Mouse (Mus musculus) hematopoietic stem cell, adult 5-6 weeks (primary cell): ENCODE data around the gene Sart3. TPM values are rescaled to one million over a fixed set of nuclear protein-coding genes. Genes with fewer than 3 reads are reported as not detected.
"Not testable (repeated sequence)": the region's sequence is repeated elsewhere in the genome, so short reads cannot be mapped to it uniquely, and the experiment has no call there.

Experiments
- ATAC-seq, 2 experiments: fragments of 125-278 bp in 1 of 2; replicated peaks in 1 of 2; 2 replicates each; pipeline ENCODE4 v1.8.0; 2016 to 2017; ENCODE audit warnings: inconsistent platforms in 2 of 2, mild to moderate bottlenecking in 2 of 2, moderate number of reproducible peaks in 2 of 2, low read depth in 1 of 2, moderate TSS enrichment in 1 of 2; ENCODE audit not compliant: low FRiP score in 2 of 2, poor library complexity in 2 of 2, severe bottlenecking in 2 of 2, insufficient read depth in 1 of 2, low TSS enrichment in 1 of 2
- total RNA-seq: library from RNA; stranded (forward); fragments of 172-1452, 232-1000 nt; gene quantifications from 2 replicates; pipeline ENCODE4 v1.2.3, GENCODE M21; 2017

Gene Sart3
- total RNA-seq = 41.7 and 42.6 TPM in 2 replicates

DNA sequence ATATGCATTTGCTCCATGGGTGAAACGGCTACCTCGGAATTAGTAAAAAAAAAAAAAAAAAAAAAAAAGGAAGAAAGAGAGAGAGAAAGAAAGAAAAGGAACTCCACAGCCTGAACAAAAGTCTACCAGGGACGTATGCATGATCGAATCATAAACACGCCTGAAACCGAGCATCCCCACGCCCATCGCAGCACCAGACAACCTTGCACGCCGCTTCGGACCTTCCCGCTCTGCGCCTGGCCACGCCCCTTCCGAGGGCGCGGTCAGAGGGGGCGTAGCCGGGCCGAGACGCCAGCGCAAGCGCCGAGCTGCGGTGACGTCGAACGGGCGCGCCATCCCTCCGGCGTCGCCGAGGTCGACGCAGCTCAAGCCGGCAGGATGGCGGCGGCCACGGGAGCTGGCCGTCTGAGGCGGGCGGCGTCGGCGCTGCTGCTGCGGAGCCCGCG is at the start of gene Sart3, which contains the start of gene Iscu:
Gene Sart3, minus strand, starts transcription at position 61 of the 446 bp plus-strand sequence.
Gene Iscu, plus strand, starts transcription at position 299 of the 446 bp plus-strand sequence.
- ATAC-seq = peak; percentile 65 to 74

DNA sequence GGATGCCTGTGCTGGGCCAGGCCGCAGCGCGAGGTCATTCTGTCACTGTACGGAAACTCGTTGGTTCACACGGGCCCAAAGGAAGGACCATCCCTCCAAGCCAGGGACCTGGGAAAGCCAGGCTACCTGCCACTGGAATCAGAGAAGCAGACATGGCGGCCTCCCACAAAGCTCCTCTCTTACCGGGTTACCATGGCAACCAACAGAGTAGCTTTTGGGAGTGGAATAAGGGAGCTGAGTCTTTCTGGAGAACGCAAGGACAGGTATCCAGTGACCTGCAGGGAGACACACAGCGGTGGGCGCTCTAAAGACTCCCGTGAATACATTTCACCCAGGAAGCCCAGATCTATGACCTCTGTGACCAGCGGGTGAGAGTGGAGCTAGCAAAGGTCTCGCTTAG is 46.3 kb upstream of the Sart3 start:
- no peak for ATAC-seq

DNA sequence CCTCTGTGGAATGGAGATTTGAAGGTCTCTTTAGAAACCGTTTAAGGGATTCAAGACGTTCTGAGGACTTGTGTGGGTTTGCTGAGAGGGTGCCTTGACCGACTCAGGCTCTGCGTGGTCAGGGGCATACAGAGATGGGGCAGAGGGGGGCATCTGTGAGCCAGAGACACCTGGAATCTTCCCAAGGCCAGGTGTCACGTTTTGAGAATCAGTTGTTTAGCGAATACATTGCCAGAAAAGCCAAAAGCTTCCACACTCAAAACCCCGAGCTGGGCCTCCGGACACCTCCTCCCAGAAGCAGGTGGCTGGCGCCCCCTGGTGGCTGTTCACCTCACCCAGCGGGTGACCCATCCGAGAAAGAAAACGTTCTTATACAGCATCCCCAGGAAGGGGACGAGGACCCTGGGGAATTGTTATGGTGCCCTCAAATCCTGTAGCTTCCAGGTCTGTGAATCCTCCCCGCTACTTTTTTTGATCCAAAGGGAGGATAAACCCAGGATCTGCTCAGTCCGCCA is 43.4 kb upstream of the Sart3 start:
- ATAC-seq = peak; percentile 60 to 65; a peak in 2 of 4 replicates

- ATAC-seq = no peak
Observed at GRCm38 (mm10) chr5:113815041-113815389, 42.7 kb upstream of the Sart3 start.

DNA sequence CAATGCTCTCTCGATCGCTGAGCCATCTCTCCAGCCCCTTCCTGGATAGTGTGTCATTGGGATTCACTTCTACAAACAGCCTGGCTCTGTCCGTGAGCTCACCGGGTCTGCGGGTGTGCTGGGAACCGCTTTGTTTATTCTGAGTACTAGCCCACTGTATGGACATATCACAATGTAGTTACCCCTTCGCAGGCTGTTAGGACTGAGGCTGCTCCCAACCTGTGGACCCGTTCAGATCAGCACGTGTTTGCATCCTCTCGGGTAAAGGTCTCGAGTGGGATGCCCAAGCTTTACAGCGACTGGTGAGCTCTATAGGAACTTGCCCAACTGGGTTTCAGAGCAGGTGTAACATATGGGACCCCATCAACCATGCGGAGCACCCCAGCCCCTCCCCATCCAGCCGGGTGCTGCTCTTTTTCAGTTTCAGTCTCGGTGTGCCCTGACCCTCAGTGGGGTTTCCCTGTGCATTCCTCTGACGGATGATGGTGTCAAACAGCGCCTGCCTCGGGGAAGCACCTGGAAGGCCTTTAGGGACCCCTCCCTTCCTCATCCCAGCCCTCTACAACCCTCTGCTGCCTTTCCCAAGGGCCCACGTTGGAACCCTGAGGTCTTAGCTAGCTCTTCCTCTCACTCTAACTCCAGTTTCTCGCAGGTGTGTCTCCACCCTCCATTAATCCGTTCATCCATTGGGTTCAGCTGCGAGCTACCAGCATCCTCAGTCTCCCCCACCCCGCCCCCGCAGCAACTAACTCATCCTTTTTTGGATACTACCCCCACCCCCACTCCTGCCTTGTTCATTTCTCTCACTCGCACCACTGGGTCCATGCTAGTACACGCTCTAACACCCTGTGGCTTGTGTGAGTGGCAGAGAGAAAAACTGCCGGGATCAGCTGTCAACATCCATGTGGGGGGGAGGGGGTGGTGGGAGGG is 42.1 kb upstream of the Sart3 start:
- no peak for ATAC-seq

GRCm38 (mm10) chr5:113813608-113814007 is 41.3 kb upstream of the Sart3 start:
- no peak for ATAC-seq

DNA sequence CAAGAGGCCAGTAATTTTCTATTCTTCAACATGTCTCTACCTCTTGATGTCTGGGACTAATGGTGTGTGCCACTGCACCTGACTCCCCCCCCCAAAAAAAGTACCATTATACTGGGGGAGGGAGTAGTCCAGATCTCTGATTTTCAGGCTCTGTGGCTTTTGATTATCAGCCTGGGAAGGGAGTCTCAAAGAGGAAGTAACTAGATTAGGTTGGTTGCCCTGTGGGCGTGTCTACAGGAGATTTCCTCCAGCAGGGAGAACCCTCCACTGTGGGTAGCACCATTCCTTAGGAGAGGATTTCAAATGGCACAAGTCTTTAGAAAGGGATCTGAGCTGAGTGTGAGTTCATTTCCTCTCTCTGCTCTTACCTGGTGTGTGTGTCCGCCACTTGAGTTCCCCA is 40.3 kb upstream of the Sart3 start:
- ATAC-seq = peak in 1 of 2 experiments; percentile 39; a peak in 1 of 4 replicates

DNA sequence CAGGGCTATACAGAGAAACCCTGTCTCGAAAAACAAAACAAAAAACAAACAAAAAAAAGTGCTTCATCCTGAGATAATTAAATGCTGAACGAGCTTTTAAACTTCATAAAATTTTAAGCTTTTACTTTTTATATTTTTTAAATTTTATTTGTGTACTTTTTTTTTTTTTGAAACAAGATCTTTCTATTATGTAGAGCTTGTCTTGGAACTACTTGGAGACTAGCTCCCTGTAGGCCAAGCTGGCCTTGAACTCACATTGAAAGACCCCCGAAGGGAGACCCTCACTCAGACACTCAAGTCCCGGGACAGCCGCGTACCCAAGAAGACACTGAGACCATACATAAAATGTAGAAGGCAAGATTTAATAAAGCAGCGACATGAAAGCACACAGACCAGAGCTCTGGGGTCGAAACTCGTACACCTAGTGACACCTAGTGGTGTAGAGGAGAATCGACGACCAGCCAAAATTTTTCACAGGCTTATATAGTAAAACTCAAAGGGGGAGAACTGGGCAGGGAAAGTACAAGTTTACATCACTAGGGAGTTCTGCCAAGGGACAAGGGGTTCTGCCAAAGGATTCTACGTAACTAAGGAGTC is 39.6 kb upstream of the Sart3 start:
- ATAC-seq = not testable (repeated sequence)

DNA sequence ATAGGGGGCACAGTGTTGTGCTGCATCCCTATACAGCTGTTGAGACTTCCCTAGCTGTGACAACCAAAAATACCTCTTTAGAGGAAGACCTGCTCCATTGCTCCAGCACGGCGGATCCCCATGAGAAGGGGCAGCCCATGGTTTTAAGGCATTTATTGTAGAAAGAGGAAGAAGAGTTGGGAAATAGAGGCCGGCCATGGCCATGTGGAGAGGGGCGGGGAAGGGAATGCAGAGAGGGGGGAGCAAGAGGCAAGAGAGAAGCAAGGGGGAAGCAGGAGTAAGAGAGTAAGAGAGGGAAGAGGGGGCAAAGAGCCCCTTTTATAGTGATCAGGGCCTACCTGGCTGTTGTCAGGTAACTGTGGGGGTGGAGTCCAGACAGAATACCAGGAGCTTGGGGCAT is 37.8 kb upstream of the Sart3 start:
- ATAC-seq = no peak; a peak in 1 of 4 replicates

DNA sequence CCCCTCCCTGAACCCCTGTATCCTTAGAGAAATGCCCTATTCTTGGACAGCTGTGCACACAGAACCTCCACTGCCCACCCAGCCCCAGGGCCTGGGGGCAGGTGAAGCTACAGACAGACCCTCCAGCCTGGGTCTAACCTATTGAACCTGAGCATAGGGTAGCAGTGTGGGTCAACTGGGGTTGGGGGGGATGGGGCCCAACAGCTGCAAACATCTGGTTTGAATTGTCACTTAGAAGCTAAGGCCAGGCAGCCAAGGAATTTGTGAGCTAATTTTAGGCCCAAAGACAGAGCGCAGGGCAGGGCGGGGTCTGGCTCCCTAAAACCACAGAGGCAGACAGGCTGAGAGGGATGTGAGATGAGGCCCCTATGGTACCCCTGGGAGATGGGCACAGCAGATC is 35.9 kb upstream of the Sart3 start:
- no peak for ATAC-seq

DNA sequence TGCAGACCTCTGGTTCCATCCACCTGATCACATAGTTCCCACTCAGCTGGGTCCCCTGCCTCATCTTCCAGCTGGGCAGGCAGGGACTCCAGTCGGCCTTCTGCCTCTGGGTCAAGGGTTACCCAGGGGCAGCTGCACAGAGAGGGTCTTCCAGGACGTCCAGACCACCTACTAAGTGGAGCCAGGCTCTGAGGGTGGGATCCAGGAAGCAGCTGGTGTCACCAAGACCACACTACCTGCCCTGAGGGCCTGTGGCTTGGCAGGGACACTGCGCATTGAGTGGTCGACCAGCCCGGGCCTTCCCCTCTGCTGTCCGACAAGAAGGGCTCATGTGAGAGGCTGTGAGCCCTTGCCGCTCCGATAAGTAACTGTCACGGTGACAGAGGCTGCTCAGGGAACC is 35.4 kb upstream of the Sart3 start:
- no peak for ATAC-seq

GRCm38 (mm10) chr5:113806414-113806813 is 34.1 kb upstream of the Sart3 start:
- no peak for ATAC-seq

DNA sequence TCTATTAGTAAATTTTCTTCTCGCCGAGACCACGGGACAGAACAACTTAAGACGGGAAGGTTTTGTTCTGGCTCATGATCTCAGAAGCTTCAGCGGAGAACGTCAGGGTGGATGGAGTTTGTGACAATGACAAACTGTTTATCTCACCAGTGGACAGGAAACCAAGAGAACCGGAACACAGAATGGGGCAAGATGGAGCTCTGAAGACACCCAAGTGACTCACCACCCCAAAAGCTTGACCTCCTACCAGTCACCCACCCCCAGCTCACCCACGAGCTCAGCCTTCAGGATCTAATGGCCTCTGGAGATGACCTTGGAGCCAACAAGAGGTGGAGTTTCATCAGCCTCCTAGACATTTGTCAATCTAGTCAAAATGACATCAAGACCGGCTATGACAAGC is 33.0 kb upstream of the Sart3 start:
- ATAC-seq = peak in 1 of 2 experiments; percentile 64; a peak in 1 of 4 replicates

- ATAC-seq = no peak
Observed at GRCm38 (mm10) chr5:113804395-113804966, 32.2 kb upstream of the Sart3 start.

DNA sequence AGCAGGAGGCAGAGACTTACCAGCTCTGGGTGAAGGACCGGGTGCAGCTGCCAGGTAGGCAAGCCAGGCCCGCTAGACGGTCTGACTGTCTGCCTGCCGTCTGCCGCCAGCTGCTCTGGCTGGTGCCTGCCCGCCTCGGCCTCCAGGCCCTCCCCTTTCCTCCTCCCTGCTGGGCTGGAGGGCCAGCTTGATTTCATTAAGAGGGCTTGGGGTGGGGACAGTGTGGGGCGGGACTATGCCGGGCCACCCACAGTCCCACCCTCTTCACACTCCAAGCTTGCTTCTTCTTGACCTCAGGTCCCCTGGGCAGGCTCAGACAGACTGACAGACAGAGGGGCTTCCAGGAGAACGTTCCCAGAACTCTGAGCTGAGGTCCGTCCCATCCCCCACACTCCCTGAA is 28.0 kb upstream of the Sart3 start, which contains the start of gene Tmem119:
Gene Tmem119, minus strand, starts transcription at position 237 of the 400 bp plus-strand sequence.
- peak; percentile 22 to 61; a peak in 1 of 4 replicates for ATAC-seq

- no peak for ATAC-seq
Observed at GRCm38 (mm10) chr5:113799691-113800090, 27.4 kb upstream of the Sart3 start.

GRCm38 (mm10) chr5:113798525-113798924 is 26.2 kb upstream of the Sart3 start:
- no peak for ATAC-seq
